Mouse (Mus musculus) heart, adult 18-20 months (tissue): Measurements from ENCODE around the gene Rassf6. TPM values are rescaled to one million over a fixed set of nuclear protein-coding genes. Genes with fewer than 3 reads are reported as not detected.
"Not testable (repeated sequence)": the region's sequence is repeated elsewhere in the genome, so short reads cannot be mapped to it uniquely, and the experiment has no call there.

ENCODE experiments used
- DNase-seq, 2 experiments: peaks; one replicate each; pipeline ENCODE4 v3.0.0; 2021 to 2022; ENCODE audit warnings: mixed read lengths in 1 of 2
- total RNA-seq, 2 experiments: library from RNA; stranded (reverse); gene quantifications; 2 replicates each; pipeline ENCODE4 v1.2.3; 2021

Gene Rassf6
- total RNA-seq, 2 experiments from 2014 or later, result 0.87 TPM; not detected in 1

- no peak for DNase-seq
Observed at GRCm38 (mm10) chr5:90624708-90625425, 15.6 kb downstream of the Rassf6 start.

GRCm38 (mm10) chr5:90623209-90623608 lies 17.2 kb downstream of the Rassf6 start:
- no peak for DNase-seq

- DNase-seq, result no peak
Observed at GRCm38 (mm10) chr5:90621726-90622125, 18.7 kb downstream of the Rassf6 start.

- DNase-seq, result no peak
Observed at GRCm38 (mm10) chr5:90621316-90621715, 19.1 kb downstream of the Rassf6 start.

- DNase-seq, result no peak
Observed at GRCm38 (mm10) chr5:90617859-90618258, 22.6 kb downstream of the Rassf6 start.

- DNase-seq, result not testable (repeated sequence)
Observed at GRCm38 (mm10) chr5:90612751-90613150, 27.7 kb downstream of the Rassf6 start.

GRCm38 (mm10) chr5:90611996-90612611 lies 28.4 kb downstream of the Rassf6 start:
- DNase-seq, result no peak

- DNase-seq, result no peak
Observed at GRCm38 (mm10) chr5:90611388-90611787, 29.1 kb downstream of the Rassf6 start.

- peak in 1 of 2 experiments; percentile 8 for DNase-seq
Observed at GRCm38 (mm10) chr5:90608906-90609305, 31.6 kb downstream of the Rassf6 start.

- peak; percentile 6 to 31 for DNase-seq
Observed at GRCm38 (mm10) chr5:90603407-90603923, 37.0 kb downstream of the Rassf6 start.

GRCm38 (mm10) chr5:90601469-90601868 lies 39.0 kb downstream of the Rassf6 start:
- DNase-seq, result peak; percentile 22 to 66

- no peak for DNase-seq
Observed at GRCm38 (mm10) chr5:90596155-90596554, 44.3 kb downstream of the Rassf6 start.

- DNase-seq, result no peak
Observed at GRCm38 (mm10) chr5:90594945-90595344, 45.5 kb downstream of the Rassf6 start.

- no peak for DNase-seq
Observed at GRCm38 (mm10) chr5:90591936-90592335, 48.5 kb downstream of the Rassf6 start.

GRCm38 (mm10) chr5:90590676-90591075 lies 49.8 kb downstream of the Rassf6 start:
- DNase-seq, result no peak

- peak; percentile 50 to 80 for DNase-seq
Observed at GRCm38 (mm10) chr5:90588708-90589595, 51.5 kb downstream of the Rassf6 start.

- no peak for DNase-seq
Observed at GRCm38 (mm10) chr5:90588104-90588503, 52.4 kb downstream of the Rassf6 start.

- no peak for DNase-seq
Observed at GRCm38 (mm10) chr5:90586511-90586910, 53.9 kb downstream of the Rassf6 start.

- DNase-seq, result no peak
Observed at GRCm38 (mm10) chr5:90584799-90585198, 55.7 kb downstream of the Rassf6 start.

- DNase-seq, result no peak
Observed at GRCm38 (mm10) chr5:90582179-90582578, 58.3 kb downstream of the Rassf6 start.

- no peak for DNase-seq
Observed at GRCm38 (mm10) chr5:90579556-90579955, 60.9 kb downstream of the Rassf6 start.

- DNase-seq, result no peak
Observed at GRCm38 (mm10) chr5:90577751-90578150, 62.7 kb downstream of the Rassf6 start.

GRCm38 (mm10) chr5:90571216-90571615 lies 69.2 kb downstream of the Rassf6 start:
- DNase-seq, result no peak
